Mouse (Mus musculus) hindbrain, postnatal 0 days (tissue): ENCODE measurements at regions not wholly inside any gene's neighbourhood (a gene's known extent, or its start where the extent isn't known, plus 50 kb on each side); places are given as distances from the start of the nearest gene placed in this dataset.

Experiments used
- ATAC-seq: fragments of 200-750 bp; cut with Nextera tagmentation; 2 replicates; pipeline ENCODE4 v1.8.0; 2017; ENCODE audit warnings: mild to moderate bottlenecking, moderate TSS enrichment, moderate library complexity
- DNase-seq: peaks from one replicate; pipeline ENCODE4 v3.0.0-alpha.2; 2015; ENCODE audit warnings: low spot score
- H3K27ac ChIP-seq: fragments of 300-500 bp; sonication (generic); 2 replicates; pipeline ENCODE4 v1.5.1; 2014; ENCODE audit warnings: mild to moderate bottlenecking
- H3K27me3 ChIP-seq: fragments of 300-500 bp; sonication (generic); 2 replicates; pipeline ENCODE4 v1.6.1; 2014; ENCODE audit warnings: low read length, mixed read lengths; ENCODE audit not compliant: insufficient read depth
- H3K36me3 ChIP-seq: fragments of 300-500 bp; sonication (generic); 2 replicates; pipeline ENCODE4 v1.6.1; 2014; ENCODE audit warnings: low read length, mixed read lengths; ENCODE audit not compliant: insufficient read depth
- H3K4me1 ChIP-seq: fragments of 300-500 bp; sonication (generic); 2 replicates; pipeline ENCODE4 v1.6.1; 2014; ENCODE audit warnings: antibody characterized with exemption, low read length, mixed read lengths; ENCODE audit not compliant: insufficient read depth
- H3K4me2 ChIP-seq: fragments of 300-500 bp; sonication (generic); 2 replicates; pipeline ENCODE4 v1.6.1; 2014; ENCODE audit warnings: low read depth, mild to moderate bottlenecking, low read length, moderate library complexity, mixed read lengths
- H3K4me3 ChIP-seq: fragments of 300-500 bp; sonication (generic); 2 replicates; pipeline ENCODE4 v1.5.1; 2014; ENCODE audit warnings: low read length
- H3K9ac ChIP-seq: fragments of 300-500 bp; sonication (generic); replicated peaks from 2 replicates; pipeline ENCODE4 v1.6.1; 2014; ENCODE audit warnings: mild to moderate bottlenecking, low read length, moderate library complexity, mixed read lengths
- H3K9me3 ChIP-seq: fragments of 300-500 bp; sonication (generic); 2 replicates; pipeline ENCODE4 v1.6.1; 2016; ENCODE audit warnings: low read length, mixed read lengths
- CTCF ChIP-seq: IDR thresholded peaks from 2 replicates; pipeline ENCODE4 v1.5.1; 2016; ENCODE audit warnings: antibody characterized with exemption, control low read depth, low read depth
- WGBS: fragments of 180-500 bp; shearing (Covaris S2); extraction: QIAGEN DNeasy Blood & Tissue Kit; methylation state at CpG from one replicate; pipeline ENCODE4 v1.1.7; 2014; 5-methylcytosine and 5-hydroxymethylcytosine counted together

GRCm38 (mm10) chr1:122607309-122607708 lies 1039.5 kb upstream of the Ddx18 start:
- Histone ChIP-seq H3K4me3 (no peak overlapping the region), H3K36me3 (no peaks in the 10 kb centered on the region), H3K9me3 (no peaks in the 10 kb centered on the region), H3K27ac (no peak overlapping the region), H3K4me1 (no peaks in the 10 kb centered on the region), H3K4me2 (no peak overlapping the region), H3K27me3 (no peaks in the 10 kb centered on the region), H3K9ac (no peak overlapping the region)
- no peak for DNase-seq
- TF ChIP-seq CTCF = no peak
- ATAC-seq = no peak
- WGBS = 40% methylated on average over 3 of the region's 3 CpGs

- Histone ChIP-seq H3K9me3 (no peaks in the 10 kb centered on the region), H3K4me1 (no peaks in the 10 kb centered on the region), H3K36me3 (no peaks in the 10 kb centered on the region), H3K4me3 (no peak overlapping the region), H3K9ac (no peak overlapping the region), H3K27me3 (no peaks in the 10 kb centered on the region), H3K4me2 (no peak overlapping the region), H3K27ac (no peak overlapping the region)
- DNase-seq (no peak), ATAC-seq (no peak)
- WGBS = 63% methylated on average over 4 of the region's 4 CpGs
- no peak for TF ChIP-seq CTCF
Observed at GRCm38 (mm10) chr1:122575954-122576353, 1008.2 kb upstream of the Ddx18 start.

GRCm38 (mm10) chr1:122551596-122551995 lies 983.8 kb upstream of the Ddx18 start:
- ATAC-seq (no peak), DNase-seq (no peak)
- Histone ChIP-seq H3K27me3 (no peaks in the 10 kb centered on the region), H3K4me2 (no peak overlapping the region), H3K9ac (no peak overlapping the region), H3K4me1 (no peaks in the 10 kb centered on the region), H3K9me3 (no peaks in the 10 kb centered on the region), H3K27ac (no peak overlapping the region), H3K4me3 (no peak overlapping the region), H3K36me3 (no peaks in the 10 kb centered on the region)
- TF ChIP-seq CTCF = no peak
- WGBS = 98% methylated on average over 1 of the region's 1 CpGs

- Histone ChIP-seq H3K4me3 (no peak overlapping the region), H3K4me2 (no peak overlapping the region), H3K27me3 (no peaks in the 10 kb centered on the region), H3K27ac (no peak overlapping the region), H3K9ac (no peak overlapping the region), H3K36me3 (no peaks in the 10 kb centered on the region), H3K9me3 (no peaks in the 10 kb centered on the region), H3K4me1 (no peaks in the 10 kb centered on the region)
- ATAC-seq (no peak), DNase-seq (no peak)
- no peak for TF ChIP-seq CTCF
- 78% methylated on average over 2 of the region's 2 CpGs for WGBS
Observed at GRCm38 (mm10) chr1:122509580-122509979, 941.8 kb upstream of the Ddx18 start.

GRCm38 (mm10) chr1:122501707-122502106 lies 933.9 kb upstream of the Ddx18 start:
- no peak overlapping the region for H3K4me3 ChIP-seq
- ATAC-seq = no peak
- H3K27ac ChIP-seq = no peak overlapping the region
- no peaks in the 10 kb centered on the region for H3K36me3 ChIP-seq
- H3K4me1 ChIP-seq = no peaks in the 10 kb centered on the region
- no peak overlapping the region for H3K9ac ChIP-seq
- H3K27me3 ChIP-seq = no peaks in the 10 kb centered on the region
- H3K9me3 ChIP-seq = no peaks in the 10 kb centered on the region
- WGBS = 63% methylated on average over 4 of the region's 4 CpGs
- H3K4me2 ChIP-seq = no peak overlapping the region
- no peak for DNase-seq
- no peak for TF ChIP-seq CTCF

GRCm38 (mm10) chr1:122478003-122478402 lies 910.2 kb upstream of the Ddx18 start:
- H3K27ac ChIP-seq = no peak overlapping the region
- no peak overlapping the region for H3K4me3 ChIP-seq
- 69% methylated on average over 1 of the region's 1 CpGs for WGBS
- no peak overlapping the region for H3K4me2 ChIP-seq
- H3K27me3 ChIP-seq = no peaks in the 10 kb centered on the region
- H3K4me1 ChIP-seq = no peaks in the 10 kb centered on the region
- H3K36me3 ChIP-seq = no peaks in the 10 kb centered on the region
- DNase-seq = no peak
- ATAC-seq = no peak
- no peak for TF ChIP-seq CTCF
- H3K9ac ChIP-seq = no peak overlapping the region
- H3K9me3 ChIP-seq = no peaks in the 10 kb centered on the region

- no peak overlapping the region for H3K4me3 ChIP-seq
- no peak for TF ChIP-seq CTCF
- DNase-seq = peak; percentile 77
Observed at GRCm38 (mm10) chr1:122463931-122464330, 896.1 kb upstream of the Ddx18 start.

More at GRCm38 (mm10) chr1:122463931-122464330, 896.1 kb upstream of the Ddx18 start:
- Histone ChIP-seq H3K27ac (no peak overlapping the region), H3K36me3 (no peaks in the 10 kb centered on the region), H3K9me3 (no peaks in the 10 kb centered on the region), H3K27me3 (no peaks in the 10 kb centered on the region), H3K9ac (no peak overlapping the region), H3K4me2 (no peak overlapping the region), H3K4me1 (no peaks in the 10 kb centered on the region)
- peak; percentile 81; the same call in 1 of the 2 replicates for ATAC-seq
- 49% methylated on average over 3 of the region's 3 CpGs for WGBS
